Mouse (Mus musculus) limb, embryonic 11.5 days (tissue): Measurements from ENCODE around the gene Efna4. TPM values are rescaled to one million over a fixed set of nuclear protein-coding genes. Genes with fewer than 3 reads are reported as not detected.

ENCODE experiments used
- ATAC-seq: fragments of 200-750 bp; cut with Nextera tagmentation; 2 replicates; pipeline ENCODE4 v1.8.0; 2017; ENCODE audit warnings: low read depth; ENCODE audit not compliant: insufficient number of reproducible peaks, low FRiP score, low TSS enrichment
- DNase-seq: peaks from one replicate; pipeline ENCODE4 v3.0.0-alpha.2; 2015; ENCODE audit warnings: low spot score
- H3K27ac ChIP-seq: fragments of 300-500 bp; sonication (generic); replicated peaks from 2 replicates; pipeline ENCODE4 v1.5.1; 2014; ENCODE audit warnings: low read depth, mild to moderate bottlenecking, low read length
- H3K27me3 ChIP-seq: fragments of 300-500 bp; sonication (generic); 2 replicates; pipeline ENCODE4 v1.6.1; 2014; ENCODE audit warnings: mild to moderate bottlenecking, low read length, mixed read lengths; ENCODE audit not compliant: control insufficient read depth, insufficient read depth
- H3K36me3 ChIP-seq: fragments of 300-500 bp; sonication (generic); 2 replicates; pipeline ENCODE4 v1.6.1; 2014; ENCODE audit warnings: mild to moderate bottlenecking, low read length, moderate library complexity, mixed read lengths; ENCODE audit not compliant: control insufficient read depth, insufficient read depth
- H3K4me1 ChIP-seq: fragments of 300-500 bp; sonication (generic); 2 replicates; pipeline ENCODE4 v1.6.1; 2014; ENCODE audit warnings: low read length, mixed read lengths; ENCODE audit not compliant: control insufficient read depth, insufficient read depth
- H3K4me2 ChIP-seq: fragments of 300-500 bp; sonication (generic); 2 replicates; pipeline ENCODE4 v1.6.1; 2014; ENCODE audit warnings: low read depth, mild to moderate bottlenecking, moderate library complexity; ENCODE audit not compliant: severe bottlenecking
- H3K4me3 ChIP-seq: fragments of 300-500 bp; sonication (generic); 2 replicates; pipeline ENCODE4 v1.5.1; 2014; ENCODE audit warnings: low read depth, low read length
- H3K9ac ChIP-seq: fragments of 300-500 bp; sonication (generic); 2 replicates; pipeline ENCODE4 v1.6.1; 2014; ENCODE audit warnings: mild to moderate bottlenecking, low read length
- H3K9me3 ChIP-seq: fragments of 300-500 bp; sonication (generic); 2 replicates; pipeline ENCODE4 v1.6.1; 2016; ENCODE audit warnings: low read length; ENCODE audit not compliant: control insufficient read depth
- WGBS: fragments of 180-500 bp; shearing (Covaris S2); extraction: QIAGEN DNeasy Blood & Tissue Kit; methylation state at CpG from one replicate; pipeline ENCODE4 v1.1.7; 2014; 5-methylcytosine and 5-hydroxymethylcytosine counted together
- polyA plus RNA-seq: library from polyadenylated mRNA; unstranded; fragments of >200 nt; fragmentation: Nextera tagmentation; extraction: Ambion mirVana; gene quantifications from 2 replicates; pipeline ENCODE4 v1.2.1, GENCODE M21; 2014

Efna4 gene
- polyA plus RNA-seq, 1 experiment from 2014 or later = 46.9 TPM

GRCm38 (mm10) chr3:89300071-89300470, 37.8 kb downstream of the Efna4 start:
- DNase-seq = no peak

GRCm38 (mm10) chr3:89299499-89299898, 38.3 kb downstream of the Efna4 start:
- ATAC-seq (no peak), DNase-seq (peak; percentile 69)
- Histone ChIP-seq H3K4me3 (no peak overlapping the region), H3K4me2 (peak overlapping the region; percentile 46), H3K27me3 (no peaks in the 10 kb centered on the region), H3K9me3 (no peaks in the 10 kb centered on the region), H3K9ac (peak overlapping the region; percentile 38), H3K27ac (no peak overlapping the region), H3K36me3 (no peaks in the 10 kb centered on the region), H3K4me1 (no peaks in the 10 kb centered on the region)
- WGBS = 3% methylated on average over 14 of the region's 14 CpGs

More at GRCm38 (mm10) chr3:89300071-89300470, 37.8 kb downstream of the Efna4 start:
- no peak overlapping the region for H3K4me3 ChIP-seq
- no peak for ATAC-seq
- no peaks in the 10 kb centered on the region for H3K4me1 ChIP-seq
- H3K36me3 ChIP-seq = no peaks in the 10 kb centered on the region
- H3K9me3 ChIP-seq = no peaks in the 10 kb centered on the region
- 64% methylated on average over 1 of the region's 1 CpGs for WGBS
- H3K9ac ChIP-seq = no peak overlapping the region; the same call in 1 of the 2 replicates
- peak overlapping the region; percentile 46; the same call in 1 of the 2 replicates for H3K4me2 ChIP-seq
- no peaks in the 10 kb centered on the region for H3K27me3 ChIP-seq
- H3K27ac ChIP-seq = no peak overlapping the region

- no peak overlapping the region for H3K4me2 ChIP-seq
- 84% methylated on average over 6 of the region's 6 CpGs for whole genome bisulfite sequencing
- H3K4me1 ChIP-seq = no peaks in the 10 kb centered on the region
Observed at GRCm38 (mm10) chr3:89298908-89299307, 38.9 kb downstream of the Efna4 start.

GRCm38 (mm10) chr3:89296761-89297396, 40.9 kb downstream of the Efna4 start:
- H3K27ac ChIP-seq = no peak overlapping the region
- H3K9ac ChIP-seq = no peak overlapping the region
- no peak overlapping the region for H3K4me2 ChIP-seq
- ATAC-seq (no peak), DNase-seq (no peak)
- 86% methylated on average over 11 of the region's 11 CpGs for WGBS
- H3K4me3 ChIP-seq = no peak overlapping the region
- no peaks in the 10 kb centered on the region for H3K36me3 ChIP-seq
- no peaks in the 10 kb centered on the region for H3K27me3 ChIP-seq
- H3K4me1 ChIP-seq = no peaks in the 10 kb centered on the region
- no peaks in the 10 kb centered on the region for H3K9me3 ChIP-seq

More at GRCm38 (mm10) chr3:89298908-89299307, 38.9 kb downstream of the Efna4 start:
- H3K9me3 ChIP-seq = no peaks in the 10 kb centered on the region
- ATAC-seq (no peak), DNase-seq (no peak)
- no peak overlapping the region for H3K9ac ChIP-seq
- no peaks in the 10 kb centered on the region for H3K27me3 ChIP-seq
- no peak overlapping the region for H3K27ac ChIP-seq
- H3K4me3 ChIP-seq = no peak overlapping the region
- H3K36me3 ChIP-seq = no peaks in the 10 kb centered on the region

- Histone ChIP-seq H3K27ac (no peak overlapping the region), H3K36me3 (no peaks in the 10 kb centered on the region), H3K27me3 (no peaks in the 10 kb centered on the region), H3K4me3 (no peak overlapping the region), H3K9ac (no peak overlapping the region), H3K4me2 (no peak overlapping the region), H3K4me1 (no peaks in the 10 kb centered on the region), H3K9me3 (no peaks in the 10 kb centered on the region)
- DNase-seq (no peak), ATAC-seq (no peak)
- 86% methylated on average over 8 of the region's 8 CpGs for WGBS
Observed at GRCm38 (mm10) chr3:89295685-89296230, 42.1 kb downstream of the Efna4 start.

GRCm38 (mm10) chr3:89294195-89294594, 43.6 kb downstream of the Efna4 start:
- H3K27ac ChIP-seq = no peak overlapping the region
- no peaks in the 10 kb centered on the region for H3K9me3 ChIP-seq
- 82% methylated on average over 5 of the region's 5 CpGs for WGBS
- H3K4me1 ChIP-seq = no peaks in the 10 kb centered on the region
- ATAC-seq (no peak), DNase-seq (no peak)
- H3K4me2 ChIP-seq = no peak overlapping the region
- no peaks in the 10 kb centered on the region for H3K27me3 ChIP-seq
- no peak overlapping the region for H3K4me3 ChIP-seq
- H3K36me3 ChIP-seq = no peaks in the 10 kb centered on the region
- H3K9ac ChIP-seq = no peak overlapping the region

- no peak overlapping the region for H3K4me3 ChIP-seq
- no peak overlapping the region for H3K9ac ChIP-seq
- H3K4me2 ChIP-seq = no peak overlapping the region
- ATAC-seq (no peak), DNase-seq (no peak)
- no peaks in the 10 kb centered on the region for H3K27me3 ChIP-seq
- WGBS = 92% methylated on average over 11 of the region's 11 CpGs
- no peaks in the 10 kb centered on the region for H3K9me3 ChIP-seq
- no peaks in the 10 kb centered on the region for H3K36me3 ChIP-seq
- no peaks in the 10 kb centered on the region for H3K4me1 ChIP-seq
- H3K27ac ChIP-seq = no peak overlapping the region
Observed at GRCm38 (mm10) chr3:89293247-89293918, 44.4 kb downstream of the Efna4 start.

- WGBS = 76% methylated on average over 5 of the region's 5 CpGs
- Histone ChIP-seq H3K27me3 (no peaks in the 10 kb centered on the region), H3K4me3 (no peak overlapping the region), H3K4me1 (no peaks in the 10 kb centered on the region), H3K36me3 (no peaks in the 10 kb centered on the region), H3K9ac (no peak overlapping the region), H3K27ac (no peak overlapping the region), H3K4me2 (no peak overlapping the region), H3K9me3 (no peaks in the 10 kb centered on the region)
- DNase-seq = no peak
- no peak for ATAC-seq
Observed at GRCm38 (mm10) chr3:89292303-89292702, 45.5 kb downstream of the Efna4 start.
